Mouse (Mus musculus) MN1 (cell line): ENCODE data around the gene Oas1f.
"Not testable (repeated sequence)": the region's sequence is repeated elsewhere in the genome, so short reads cannot be mapped to it uniquely, and the experiment has no call there.

Source experiments
- DNase-seq: peaks from one replicate; pipeline ENCODE4 v3.0.0-alpha.2; 2016; ENCODE audit warnings: low spot score

Oas1f gene

GRCm38 (mm10) chr5:120847067-120847466 lies at the start of gene Oas1f:
Oas1f (plus strand) TSS chr5:120847367.
- no peak for DNase-seq

GRCm38 (mm10) chr5:120798147-120798546 lies 49.0 kb upstream of the Oas1f start:
- DNase-seq: not testable (repeated sequence)

DNA sequence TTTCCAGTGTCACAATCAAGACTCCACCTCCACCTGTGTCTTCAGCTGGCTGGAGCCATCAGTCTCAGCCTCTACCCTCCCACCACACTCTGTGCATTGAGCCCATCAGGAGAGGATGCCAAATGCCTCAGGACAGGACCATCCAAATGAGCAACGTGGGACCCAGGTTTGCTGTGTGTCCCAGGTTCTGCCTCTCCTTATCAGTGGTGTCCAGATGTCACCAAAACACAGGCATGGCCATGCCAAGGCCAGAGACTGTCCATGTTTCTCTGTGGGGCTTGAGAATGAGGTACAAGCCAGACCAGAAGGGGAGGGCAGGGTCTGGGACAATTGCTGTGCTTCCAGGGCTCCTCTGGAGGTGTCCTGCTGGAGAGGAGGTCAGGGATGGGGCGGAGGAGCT lies 48.2 kb upstream of the Oas1f start:
- not testable (repeated sequence) for DNase-seq

DNA sequence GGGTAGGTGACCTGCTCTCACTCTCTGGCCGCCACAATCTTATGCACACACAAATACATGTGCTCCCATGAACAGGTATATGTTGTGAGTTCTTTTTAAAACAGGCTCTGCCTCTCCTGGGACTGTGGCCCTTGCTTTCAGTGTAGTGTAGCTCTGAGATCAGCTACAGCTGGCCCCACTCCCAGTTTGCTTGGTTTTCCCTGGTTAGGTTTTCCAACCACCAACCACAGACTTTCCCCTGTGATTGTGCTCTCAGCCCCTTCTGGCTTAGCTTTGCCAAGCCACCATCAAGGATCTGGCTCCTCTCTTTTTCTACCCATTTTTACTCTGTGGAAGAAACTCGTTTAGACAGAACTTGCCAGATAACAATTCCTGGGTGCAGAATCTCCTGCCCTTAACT lies 43.6 kb upstream of the Oas1f start:
- DNase-seq: no peak

GRCm38 (mm10) chr5:120806458-120806857 lies 40.7 kb upstream of the Oas1f start:
- peak; percentile 27 for DNase-seq

- no peak for DNase-seq
These were observed 38.0 kb upstream of the Oas1f start for GRCm38 (mm10) chr5:120809171-120809570.

- DNase-seq: peak; percentile 95
These were observed 35.0 kb upstream of the Oas1f start, which contains the start of gene Oas1c for GRCm38 (mm10) chr5:120811951-120812819. Oas1c (minus strand) TSS chr5:120812514.

- no peak for DNase-seq
These were observed 34.1 kb upstream of the Oas1f start for GRCm38 (mm10) chr5:120813023-120813422.

DNA sequence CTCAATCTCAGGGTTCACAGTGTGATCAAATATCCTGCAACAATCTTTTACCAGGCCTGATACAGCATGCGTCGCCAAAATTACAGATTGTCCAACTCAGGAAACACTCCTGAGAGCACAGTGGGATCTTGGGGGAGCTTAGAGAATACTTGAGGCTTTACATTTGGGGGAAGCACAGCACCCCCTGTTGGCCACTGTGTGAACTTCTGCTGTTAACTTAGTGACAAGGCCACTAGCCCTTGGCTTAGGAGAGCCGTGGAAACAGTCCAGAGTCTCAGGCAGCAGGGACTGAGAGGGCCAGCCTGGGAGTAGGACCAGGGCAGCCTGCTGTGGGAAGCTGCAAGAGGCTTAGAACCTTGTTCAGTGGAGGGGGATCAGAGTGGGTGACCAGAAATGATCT lies 31.2 kb upstream of the Oas1f start:
- DNase-seq: no peak

GRCm38 (mm10) chr5:120818999-120819398 lies 28.2 kb upstream of the Oas1f start:
- no peak for DNase-seq

DNA sequence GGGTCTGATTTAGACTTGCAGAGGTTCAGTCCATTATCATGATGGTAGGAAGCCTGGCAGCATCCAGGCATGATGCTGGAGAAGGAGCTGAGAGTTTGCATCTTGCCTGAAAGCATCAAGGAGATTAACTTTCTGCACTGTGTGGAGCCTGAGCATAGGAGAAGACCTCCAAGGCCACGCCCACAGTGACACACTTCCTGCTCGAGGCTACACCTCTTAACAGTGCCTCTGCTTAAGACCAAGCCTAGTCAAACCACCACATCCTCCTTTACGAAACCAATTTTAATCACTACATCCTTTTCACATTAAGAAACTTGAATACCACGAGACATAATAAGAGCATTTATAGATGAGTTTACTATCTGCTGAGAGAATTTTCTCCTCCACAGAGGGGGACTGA lies 16.1 kb upstream of the Oas1f start:
- no peak for DNase-seq

GRCm38 (mm10) chr5:120833335-120834280 lies 13.6 kb upstream of the Oas1f start:
- DNase-seq: no peak

GRCm38 (mm10) chr5:120836731-120837585 lies 10.2 kb upstream of the Oas1f start:
- DNase-seq: no peak

GRCm38 (mm10) chr5:120844713-120845112 lies 2.5 kb upstream of the Oas1f start:
- DNase-seq: no peak

- peak; percentile 10 for DNase-seq
These were observed 2.5 kb downstream of the Oas1f start for GRCm38 (mm10) chr5:120849601-120850136.

DNA sequence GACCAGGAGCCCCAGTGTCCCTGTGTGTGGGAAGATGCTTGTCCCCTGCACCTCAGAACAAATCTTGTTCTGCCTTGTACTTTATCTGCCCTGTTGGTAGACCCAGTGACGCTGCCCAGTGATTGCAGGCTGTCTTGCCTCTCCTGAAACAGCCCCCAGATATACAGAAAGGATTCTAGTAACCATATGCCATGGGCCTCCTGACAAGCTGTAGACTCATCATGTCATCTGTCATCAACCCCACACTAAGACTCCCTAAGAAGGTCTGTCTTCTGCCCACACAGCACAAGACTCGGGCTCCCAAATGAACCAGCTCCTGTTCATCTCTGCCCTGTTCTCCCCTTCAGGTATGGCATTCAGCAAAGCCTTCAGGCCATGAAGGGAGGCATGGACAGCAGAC lies 12.1 kb downstream of the Oas1f start:
- DNase-seq: no peak

DNA sequence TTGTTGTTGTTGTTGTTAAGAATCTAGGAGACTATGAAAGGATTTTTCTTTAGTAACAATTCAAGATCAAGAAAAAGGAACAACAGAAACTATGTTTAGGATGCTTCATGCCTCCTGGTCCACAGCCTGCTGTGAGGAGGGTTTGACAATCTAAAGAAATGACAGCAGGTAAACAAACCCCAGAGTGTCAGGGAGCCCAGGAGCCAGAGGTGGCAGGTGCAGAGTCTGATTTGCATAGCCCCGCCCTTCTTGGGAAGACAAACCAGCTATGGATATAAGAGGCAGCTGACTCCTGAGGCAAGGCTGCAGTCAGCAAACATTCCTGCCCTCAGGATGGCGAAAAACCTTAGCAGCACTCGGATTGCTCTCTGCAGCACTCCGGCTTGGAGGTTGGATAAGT lies 14.0 kb downstream of the Oas1f start, which contains the start of gene Oas1h:
Gene Oas1h, plus strand, starts transcription at position 301 of the 400 bp plus-strand sequence.
- DNase-seq: no peak

GRCm38 (mm10) chr5:120865336-120865860 lies 18.2 kb downstream of the Oas1f start:
- DNase-seq: no peak

GRCm38 (mm10) chr5:120869436-120870015 lies 22.4 kb downstream of the Oas1f start:
- no peak for DNase-seq

DNA sequence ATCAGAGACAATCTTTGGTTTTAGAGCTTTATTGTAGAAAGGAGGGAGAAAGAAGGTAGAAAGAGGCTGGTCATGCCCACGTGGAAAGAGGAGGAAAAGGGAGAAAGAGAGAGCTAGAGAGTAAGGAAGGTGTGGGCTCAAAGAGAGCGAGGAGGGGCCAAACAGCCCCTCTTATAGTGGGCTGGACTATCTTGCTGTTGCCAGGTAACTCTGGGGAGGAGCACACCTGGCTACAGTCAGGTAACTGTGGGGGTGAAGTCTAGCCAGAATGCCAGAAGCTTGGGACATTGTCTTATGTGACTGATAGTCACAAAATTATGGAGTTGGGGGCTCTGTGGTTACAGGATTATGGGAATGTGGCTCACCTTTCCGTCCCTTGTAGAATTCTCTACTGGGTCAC lies 22.9 kb downstream of the Oas1f start:
- DNase-seq: no peak

- DNase-seq: no peak
These were observed 23.6 kb downstream of the Oas1f start for GRCm38 (mm10) chr5:120870782-120871181.
